Mouse (Mus musculus): Measurements from ENCODE around the gene Xkr7. TPM values are rescaled to one million over a fixed set of nuclear protein-coding genes. Genes with fewer than 3 reads are reported as not detected.

The Xkr7 gene
- total RNA-seq, 1 experiment = 0.36 TPM

DNA sequence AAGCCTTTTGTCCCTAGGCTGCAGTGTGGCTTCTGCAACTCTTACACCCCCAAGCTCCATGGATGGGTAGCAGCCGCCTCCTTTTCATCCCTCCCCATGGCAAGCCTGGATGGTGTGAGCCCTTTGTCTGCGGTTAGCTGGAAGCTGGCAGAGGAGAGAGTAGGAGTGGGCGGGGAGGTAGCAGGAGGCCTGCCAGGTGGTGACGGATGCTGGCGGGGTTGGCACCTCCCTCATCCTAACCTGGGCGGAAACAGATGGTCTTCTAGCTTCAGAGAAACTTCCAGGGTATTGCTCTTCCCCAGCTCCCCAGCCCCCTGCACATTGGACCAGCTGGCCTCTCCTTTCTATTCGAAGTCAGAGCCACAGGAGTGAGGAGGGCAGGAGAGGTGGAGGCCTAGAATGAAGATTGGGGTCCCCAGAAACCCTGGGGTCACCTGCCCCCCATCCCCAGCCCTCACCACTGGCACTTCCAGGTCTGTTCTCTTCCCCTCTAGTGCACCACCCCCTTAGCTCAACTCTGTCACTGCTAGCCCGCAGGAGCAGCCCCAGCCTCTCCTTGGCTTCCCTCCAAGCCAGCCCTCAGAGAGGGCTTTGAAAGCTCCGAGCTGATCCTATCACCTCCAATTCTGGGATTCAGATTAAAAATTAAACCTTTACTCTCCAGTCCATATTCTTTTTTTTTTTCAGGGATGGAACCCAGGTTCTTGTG, 17.8 kb downstream of the Xkr7 start:
- Histone ChIP-seq H3K36me3 (ENCODE audit: control insufficient read depth, insufficient read depth, low read length, poor library complexity, severe bottlenecking) (no peaks in the 10 kb centered on the region), H3K9me3 (ENCODE audit: control insufficient read depth, insufficient read depth, low read depth, low read length) (no peaks in the 10 kb centered on the region), H3K27ac (ENCODE audit: insufficient read depth, low read depth, low read length, poor library complexity, severe bottlenecking) (no peak overlapping the region), H3K4me1 (ENCODE audit: control insufficient read depth in 2 of 2, insufficient read depth in 2 of 2, low read length in 2 of 2, poor library complexity in 1 of 2) (peaks cover 0 to 6% of the 10 kb centered on the region in 2 experiments; a peak in 1 of 4 replicates), H3K9ac (ENCODE audit: insufficient read depth, low read depth, low read length, poor library complexity, severe bottlenecking) (no peak overlapping the region), H3K4me3 (ENCODE audit: insufficient read depth in 1 of 2, low read depth in 1 of 2, low read length in 2 of 2, poor library complexity in 1 of 2, severe bottlenecking in 1 of 2) (no peak overlapping the region)
- in situ Hi-C loops (cut with MboI; ENCODE audit: low sequenced_read_pairs in 2 of 2, unreplicated experiment in 2 of 2) = no loop called here
- no peak for DNase-seq (ENCODE audit: low read depth, low spot score)
- TF ChIP-seq HCFC1 (IDR thresholded peaks at IDR 0.05; ENCODE audit: borderline replicate concordance, insufficient read depth, low read length) (no peak), MAFK (IDR thresholded peaks at IDR 0.05; ENCODE audit: insufficient read depth, low read depth, low read length) (no peak), CHD2 (IDR thresholded peaks at IDR 0.05; ENCODE audit: low read depth, low read length) (no peak), ZC3H11A (IDR thresholded peaks at IDR 0.05; ENCODE audit: borderline replicate concordance, low read depth, low read length) (no peak), ZNF384 (IDR thresholded peaks at IDR 0.05; ENCODE audit: low read depth, low read length) (no peak)

DNA sequence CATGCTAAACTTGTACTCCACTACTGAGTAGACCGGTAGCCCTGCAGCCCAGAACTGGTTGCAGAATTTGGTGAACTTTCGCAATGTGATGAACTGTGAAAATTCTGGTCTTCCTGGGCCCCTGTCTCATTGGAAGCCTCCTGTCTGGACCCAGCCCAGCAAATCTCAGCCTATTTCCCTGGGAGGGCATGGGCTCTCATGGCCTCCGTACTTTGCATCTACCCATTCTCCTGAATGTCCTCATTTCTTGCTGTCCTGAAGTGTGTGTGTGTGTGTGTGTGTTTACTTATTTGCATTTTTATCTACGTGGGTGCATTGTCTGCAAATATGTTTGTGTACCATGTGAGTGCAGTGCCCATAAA, 18.3 kb downstream of the Xkr7 start:
- H3K9me3 ChIP-seq (ENCODE audit: control insufficient read depth, insufficient read depth, low read depth, low read length) = no peaks in the 10 kb centered on the region
- no peak overlapping the region for H3K9ac ChIP-seq (ENCODE audit: insufficient read depth, low read depth, low read length, poor library complexity, severe bottlenecking)
- DNase-seq (ENCODE audit: low read depth, low spot score) = no peak
- H3K36me3 ChIP-seq (ENCODE audit: control insufficient read depth, insufficient read depth, low read length, poor library complexity, severe bottlenecking) = no peaks in the 10 kb centered on the region
- TF ChIP-seq ZC3H11A (IDR thresholded peaks at IDR 0.05; ENCODE audit: borderline replicate concordance, low read depth, low read length) (no peak), ZNF384 (IDR thresholded peaks at IDR 0.05; ENCODE audit: low read depth, low read length) (no peak), MAFK (IDR thresholded peaks at IDR 0.05; ENCODE audit: insufficient read depth, low read depth, low read length) (no peak), CHD2 (IDR thresholded peaks at IDR 0.05; ENCODE audit: low read depth, low read length) (no peak), HCFC1 (IDR thresholded peaks at IDR 0.05; ENCODE audit: borderline replicate concordance, insufficient read depth, low read length) (no peak)
- H3K4me1 ChIP-seq (ENCODE audit: control insufficient read depth in 2 of 2, insufficient read depth in 2 of 2, low read length in 2 of 2, poor library complexity in 1 of 2) = peaks cover 0 to 6% of the 10 kb centered on the region in 2 experiments; a peak in 1 of 4 replicates
- H3K4me3 ChIP-seq (ENCODE audit: insufficient read depth in 1 of 2, low read depth in 1 of 2, low read length in 2 of 2, poor library complexity in 1 of 2, severe bottlenecking in 1 of 2) = no peak overlapping the region
- in situ Hi-C loops (cut with MboI; ENCODE audit: low sequenced_read_pairs in 2 of 2, unreplicated experiment in 2 of 2) = no loop called here
- no peak overlapping the region for H3K27ac ChIP-seq (ENCODE audit: insufficient read depth, low read depth, low read length, poor library complexity, severe bottlenecking)

DNA sequence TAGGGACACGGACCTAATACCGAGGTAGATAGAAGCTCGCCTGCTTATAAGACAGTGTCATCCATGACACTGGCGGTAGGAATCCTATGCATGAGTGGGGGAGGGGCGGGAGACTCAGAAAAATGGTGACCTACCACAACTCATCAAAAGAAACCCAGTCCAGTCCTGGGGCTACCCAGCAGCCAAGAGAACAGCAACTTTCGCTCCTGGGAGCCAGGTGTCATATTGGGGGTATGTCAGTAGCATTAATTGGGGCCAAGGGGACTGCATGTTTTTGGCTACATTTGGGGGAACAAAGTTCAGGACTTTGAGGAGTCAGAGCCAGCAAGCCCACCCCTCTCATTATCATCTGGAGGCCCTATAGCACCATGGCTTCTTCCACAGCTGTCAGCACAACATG, 19.4 kb downstream of the Xkr7 start:
- peaks cover 0 to 8% of the 10 kb centered on the region in 2 experiments; a peak in 1 of 4 replicates for H3K4me1 ChIP-seq (ENCODE audit: control insufficient read depth in 2 of 2, insufficient read depth in 2 of 2, low read length in 2 of 2, poor library complexity in 1 of 2)
- no peak overlapping the region for H3K4me3 ChIP-seq (ENCODE audit: insufficient read depth in 1 of 2, low read depth in 1 of 2, low read length in 2 of 2, poor library complexity in 1 of 2, severe bottlenecking in 1 of 2)
- H3K9me3 ChIP-seq (ENCODE audit: control insufficient read depth, insufficient read depth, low read depth, low read length) = no peaks in the 10 kb centered on the region
- H3K9ac ChIP-seq (ENCODE audit: insufficient read depth, low read depth, low read length, poor library complexity, severe bottlenecking) = no peak overlapping the region
- TF ChIP-seq CHD2 (IDR thresholded peaks at IDR 0.05; ENCODE audit: low read depth, low read length) (no peak), MAFK (IDR thresholded peaks at IDR 0.05; ENCODE audit: insufficient read depth, low read depth, low read length) (no peak), ZNF384 (IDR thresholded peaks at IDR 0.05; ENCODE audit: low read depth, low read length) (no peak), HCFC1 (IDR thresholded peaks at IDR 0.05; ENCODE audit: borderline replicate concordance, insufficient read depth, low read length) (no peak), ZC3H11A (IDR thresholded peaks at IDR 0.05; ENCODE audit: borderline replicate concordance, low read depth, low read length) (no peak)
- in situ Hi-C loops (cut with MboI; ENCODE audit: low sequenced_read_pairs in 2 of 2, unreplicated experiment in 2 of 2) = no loop called here
- no peak for DNase-seq (ENCODE audit: low read depth, low spot score)
- no peak overlapping the region for H3K27ac ChIP-seq (ENCODE audit: insufficient read depth, low read depth, low read length, poor library complexity, severe bottlenecking)
- no peaks in the 10 kb centered on the region for H3K36me3 ChIP-seq (ENCODE audit: control insufficient read depth, insufficient read depth, low read length, poor library complexity, severe bottlenecking)

- Histone ChIP-seq H3K9ac (ENCODE audit: insufficient read depth, low read depth, low read length, poor library complexity, severe bottlenecking) (no peak overlapping the region), H3K4me1 (ENCODE audit: control insufficient read depth in 2 of 2, insufficient read depth in 2 of 2, low read length in 2 of 2, poor library complexity in 1 of 2) (peaks cover 0 to 8% of the 10 kb centered on the region in 2 experiments; a peak in 1 of 4 replicates), H3K4me3 (ENCODE audit: insufficient read depth in 1 of 2, low read depth in 1 of 2, low read length in 2 of 2, poor library complexity in 1 of 2, severe bottlenecking in 1 of 2) (no peak overlapping the region), H3K27ac (ENCODE audit: insufficient read depth, low read depth, low read length, poor library complexity, severe bottlenecking) (no peak overlapping the region), H3K9me3 (ENCODE audit: control insufficient read depth, insufficient read depth, low read depth, low read length) (no peaks in the 10 kb centered on the region), H3K36me3 (ENCODE audit: control insufficient read depth, insufficient read depth, low read length, poor library complexity, severe bottlenecking) (no peaks in the 10 kb centered on the region)
- in situ Hi-C loops (cut with MboI; ENCODE audit: low sequenced_read_pairs in 2 of 2, unreplicated experiment in 2 of 2) = no loop called here
- TF ChIP-seq ZNF384 (IDR thresholded peaks at IDR 0.05; ENCODE audit: low read depth, low read length) (no peak), MAFK (IDR thresholded peaks at IDR 0.05; ENCODE audit: insufficient read depth, low read depth, low read length) (no peak), CHD2 (IDR thresholded peaks at IDR 0.05; ENCODE audit: low read depth, low read length) (no peak), ZC3H11A (IDR thresholded peaks at IDR 0.05; ENCODE audit: borderline replicate concordance, low read depth, low read length) (no peak), HCFC1 (IDR thresholded peaks at IDR 0.05; ENCODE audit: borderline replicate concordance, insufficient read depth, low read length) (no peak)
- DNase-seq (ENCODE audit: low read depth, low spot score) = no peak
Measured at GRCm38 (mm10) chr2:153051537-153051936, 19.9 kb downstream of the Xkr7 start.
